Comparison of ENCODE assay signal across 8 mouse cellular contexts in the genomic region with DNA sequence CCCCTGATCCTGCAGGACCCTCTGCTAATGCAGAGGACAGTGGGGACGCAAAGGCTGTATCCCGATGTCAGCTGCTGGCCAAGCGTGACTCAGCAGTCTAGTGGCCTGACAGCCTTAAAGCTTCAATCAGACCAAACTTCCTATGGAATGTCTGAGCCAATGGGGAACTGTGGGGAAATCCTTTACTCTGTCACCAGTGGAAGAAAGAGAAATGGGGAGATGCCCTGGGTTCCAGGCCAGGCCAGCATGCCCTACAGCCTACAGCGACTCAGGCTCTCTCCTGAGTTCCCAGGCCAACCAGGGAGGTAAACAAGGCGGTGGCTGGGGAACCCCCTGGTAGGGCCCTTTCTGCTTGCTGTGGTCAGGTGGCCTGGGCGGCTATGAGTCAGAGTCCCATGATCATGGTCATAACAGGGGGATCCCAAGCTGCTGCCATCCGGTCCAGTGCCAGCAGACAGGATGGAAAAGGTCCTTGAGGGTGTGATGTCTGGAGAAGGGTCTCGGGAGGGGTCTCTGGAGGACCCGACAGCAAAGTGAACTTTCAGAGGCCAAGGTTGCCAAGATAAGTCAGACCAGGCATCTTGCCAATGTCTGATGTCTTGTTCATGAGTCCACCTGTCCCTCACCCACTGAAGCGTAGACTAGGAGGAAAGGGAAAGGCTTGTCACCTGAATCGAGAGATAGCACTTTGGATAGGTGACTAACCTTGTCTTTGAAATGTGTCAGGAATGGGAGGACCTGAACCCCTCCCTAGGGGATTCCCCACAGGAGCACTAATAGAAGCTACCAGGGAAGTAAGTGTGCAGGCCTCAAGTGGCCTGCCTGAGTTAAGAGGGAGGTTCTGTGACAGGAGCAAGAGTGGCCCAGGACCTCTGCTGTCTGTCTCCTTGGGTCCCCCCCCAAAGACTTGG. TPM values are rescaled to one million over a fixed set of nuclear protein-coding genes. Genes with fewer than 3 reads are reported as not detected.
DNase-seq lines count a peak whose midpoint lies in the region; ATAC-seq and TF ChIP-seq lines count a peak whose summit lies in the region.
"Had no signal": no experiment of that assay in that cellular context is flagged by ENCODE, and none has a peak within 500 bp of the region (broad histone marks: within the 10 kb centered on the region; RNA-seq: fewer than 3 reads in every experiment).

No protein-coding gene starts in this region.

- peak; percentile 65 to 70 for DNase-seq in B cell, adult 2 months
- peak; percentile 80 for DNase-seq in cerebellum, adult 9-11 months
- peak; percentile 71 for DNase-seq in liver, adult 2 months (ENCODE audit: extremely low read depth, low read depth, low spot score)
- peak; percentile 91 for DNase-seq in skeletal muscle tissue, adult 2 months (ENCODE audit: low read depth, low spot score)
- DNase-seq in midbrain, embryonic 11.5 days (ENCODE audit: low spot score, missing footprints), result no peak

- peaks cover 11% of the 10 kb centered on the region; the same call in 1 of the 2 replicates for H3K79me2 ChIP-seq in liver, adult 2 months (ENCODE audit: control insufficient read depth, insufficient read depth, low read length)

- TF ChIP-seq CTCF in ES-Bruce4 (IDR thresholded peaks at IDR 0.05; ENCODE audit: low read depth, low read length), result no peak
- no peak for TF ChIP-seq CTCF in liver, adult 2 months (IDR thresholded peaks at IDR 0.05; ENCODE audit: low read depth, low read length)

- no peaks in the 10 kb centered on the region for H3K27me3 ChIP-seq in ES-Bruce4 (ENCODE audit: control insufficient read depth, insufficient read depth, low read length, poor library complexity, severe bottlenecking)
- no peaks in the 10 kb centered on the region for H3K27me3 ChIP-seq in heart, embryonic 15.5 days
- no peaks in the 10 kb centered on the region for H3K27me3 ChIP-seq in liver, adult 2 months (ENCODE audit: control insufficient read depth, insufficient read depth, low read length)
- no peaks in the 10 kb centered on the region for H3K27me3 ChIP-seq in midbrain, embryonic 11.5 days (ENCODE audit: control insufficient read depth, insufficient read depth, low read length)
- H3K27me3 ChIP-seq: neural tube, embryonic 12.5 days had no signal

- H3K9ac ChIP-seq in ES-Bruce4 (ENCODE audit: low read depth, poor library complexity, severe bottlenecking), result no peak overlapping the region
- no peak overlapping the region for H3K9ac ChIP-seq in heart, embryonic 15.5 days
- peak overlapping the region; percentile 37 for H3K9ac ChIP-seq in liver, adult 2 months (ENCODE audit: low read depth, low read length)
- no peak overlapping the region for H3K9ac ChIP-seq in midbrain, embryonic 11.5 days (ENCODE audit: low read length)
- H3K9ac ChIP-seq: neural tube, embryonic 12.5 days had no signal

- H3K36me3 ChIP-seq in ES-Bruce4 (ENCODE audit: control insufficient read depth, insufficient read depth, low read length, poor library complexity, severe bottlenecking), result peaks cover 3% of the 10 kb centered on the region; the same call in 1 of the 2 replicates
- 0 out of 2 replicates have a peak, but pooled peaks cover under 1% of the 10 kb centered on the region for H3K36me3 ChIP-seq in heart, embryonic 15.5 days
- peaks cover 4% of the 10 kb centered on the region; the same call in 1 of the 2 replicates for H3K36me3 ChIP-seq in liver, adult 2 months (ENCODE audit: control insufficient read depth, insufficient read depth, low read length)
- no peaks in the 10 kb centered on the region for H3K36me3 ChIP-seq in midbrain, embryonic 11.5 days (ENCODE audit: control insufficient read depth, insufficient read depth, low read length)
- H3K36me3 ChIP-seq: neural tube, embryonic 12.5 days had no signal

- peak; percentile 78 for TF ChIP-seq EP300 in ES-Bruce4 (IDR thresholded peaks at IDR 0.05; ENCODE audit: insufficient read depth, low read depth, low read length)

- ATAC-seq in heart, embryonic 15.5 days (replicated peaks; ENCODE audit: insufficient number of reproducible peaks, insufficient read depth, low FRiP score, low read depth), result peak; percentile 50
- no peak for ATAC-seq in midbrain, embryonic 11.5 days (ENCODE audit: low FRiP score)

- peaks cover 6% of the 10 kb centered on the region for H3K4me1 ChIP-seq in ES-Bruce4 (ENCODE audit: control insufficient read depth, insufficient read depth, low read length)
- peaks cover 58% of the 10 kb centered on the region for H3K4me1 ChIP-seq in heart, embryonic 15.5 days (replicated peaks)
- peaks cover 22% of the 10 kb centered on the region for H3K4me1 ChIP-seq in liver, adult 2 months (ENCODE audit: control insufficient read depth, insufficient read depth, low read length)
- peaks cover 11% of the 10 kb centered on the region for H3K4me1 ChIP-seq in midbrain, embryonic 11.5 days (ENCODE audit: control insufficient read depth, insufficient read depth, low read length)

- H3K9me3 ChIP-seq in ES-Bruce4 (replicated peaks; ENCODE audit: control insufficient read depth, insufficient read depth, low read length, poor library complexity, severe bottlenecking), result no peaks in the 10 kb centered on the region
- H3K9me3 ChIP-seq in heart, embryonic 15.5 days (replicated peaks), result no peaks in the 10 kb centered on the region
- no peaks in the 10 kb centered on the region for H3K9me3 ChIP-seq in midbrain, embryonic 11.5 days (ENCODE audit: control insufficient read depth, low read length)
- H3K9me3 ChIP-seq: neural tube, embryonic 12.5 days had no signal

- H3K4me3 ChIP-seq in ES-Bruce4 (ENCODE audit: low read depth, low read length), result peak overlapping the region; percentile 31; the same call in 1 of the 2 replicates
- peak overlapping the region; percentile 12; the same call in 1 of the 2 replicates for H3K4me3 ChIP-seq in heart, embryonic 15.5 days
- peak overlapping the region; percentile 2; the same call in 1 of the 2 replicates for H3K4me3 ChIP-seq in liver, adult 2 months (ENCODE audit: insufficient read depth, low read depth, low read length)
- H3K4me3 ChIP-seq in midbrain, embryonic 11.5 days (ENCODE audit: low read depth, low read length), result no peak overlapping the region
- H3K4me3 ChIP-seq: neural tube, embryonic 12.5 days had no signal

- 22% methylated on average over 11 of the region's 11 CpGs for WGBS in heart, embryonic 15.5 days
- 11% methylated on average over 11 of the region's 11 CpGs for WGBS in liver, adult 2 months
- WGBS in midbrain, embryonic 11.5 days, result 76% methylated on average over 11 of the region's 11 CpGs

- H3K4me2 ChIP-seq in heart, embryonic 15.5 days, result peak overlapping the region; percentile 42
- no peak overlapping the region for H3K4me2 ChIP-seq in midbrain, embryonic 11.5 days
- H3K4me2 ChIP-seq: neural tube, embryonic 12.5 days had no signal

- H3K27ac ChIP-seq in ES-Bruce4 (ENCODE audit: insufficient read depth, low read length), result peak overlapping the region; percentile 36
- peak overlapping the region; percentile 82 for H3K27ac ChIP-seq in heart, embryonic 15.5 days
- H3K27ac ChIP-seq in liver, adult 2 months (replicated peaks; ENCODE audit: insufficient read depth, low read depth, low read length), result peak overlapping the region; percentile 96
- H3K27ac ChIP-seq in midbrain, embryonic 11.5 days (ENCODE audit: low read depth, low read length), result no peak overlapping the region
- H3K27ac ChIP-seq: neural tube, embryonic 12.5 days had no signal

- TF ChIP-seq POLR2A in ES-Bruce4 (IDR thresholded peaks at IDR 0.05; ENCODE audit: insufficient read depth, low read length), result no peak
- no peak for TF ChIP-seq POLR2A in liver, adult 2 months (IDR thresholded peaks at IDR 0.05; ENCODE audit: extremely low read depth, insufficient read depth, low read length)

RNA-seq across cellular contexts. Expression of a gene that starts 2.4 kb away (rescaled TPM):
- 30.8 and 37.0 TPM in 2 replicates for polyA plus RNA-seq in ES-Bruce4 (2011; ENCODE audit: insufficient read depth, insufficient read length, low read depth, missing spikeins)
- polyA plus RNA-seq in heart, embryonic 15.5 days (2015; fragmentation: Nextera tagmentation; extraction: Ambion mirVana), result 29.2 and 35.5 TPM in 2 replicates
- 9.8 and 16.5 TPM in 2 replicates for total RNA-seq in liver, adult 2 months (2014; rRNA removed)
- 26.3 and 28.8 TPM in 2 replicates for polyA plus RNA-seq in liver, adult 2 months (2012; rRNA removed)
- polyA plus RNA-seq in midbrain, embryonic 11.5 days (2014; fragmentation: Nextera tagmentation; extraction: Ambion mirVana), result 13.4 and 18.7 TPM in 2 replicates

RNA-seq across cellular contexts. Expression of a gene that starts 2.5 kb away (rescaled TPM):
- polyA plus RNA-seq in ES-Bruce4 (2011; ENCODE audit: insufficient read depth, insufficient read length, low read depth, missing spikeins), result 208 and 259 TPM in 2 replicates
- polyA plus RNA-seq in heart, embryonic 15.5 days (2015; fragmentation: Nextera tagmentation; extraction: Ambion mirVana), result 213 and 270 TPM in 2 replicates
- 252 and 333 TPM in 2 replicates for total RNA-seq in liver, adult 2 months (2014; rRNA removed)
- polyA plus RNA-seq in liver, adult 2 months (2012; rRNA removed), result 254 and 299 TPM in 2 replicates
- 144 and 156 TPM in 2 replicates for polyA plus RNA-seq in midbrain, embryonic 11.5 days (2014; fragmentation: Nextera tagmentation; extraction: Ambion mirVana)

RNA-seq across cellular contexts. Expression of a gene that starts 25.3 kb away (rescaled TPM):
- 2.7 and 3.1 TPM in 2 replicates for polyA plus RNA-seq in ES-Bruce4 (2011; ENCODE audit: insufficient read depth, insufficient read length, low read depth, missing spikeins)
- polyA plus RNA-seq in heart, embryonic 15.5 days (2015; fragmentation: Nextera tagmentation; extraction: Ambion mirVana), result 1.6 and 2.6 TPM in 2 replicates
- total RNA-seq in liver, adult 2 months (2014; rRNA removed), result 0.27 and 0.28 TPM in 2 replicates
- polyA plus RNA-seq in liver, adult 2 months (2012; rRNA removed), result 2.1 and 3.2 TPM in 2 replicates
- polyA plus RNA-seq in midbrain, embryonic 11.5 days (2014; fragmentation: Nextera tagmentation; extraction: Ambion mirVana), result 0.59 and 0.92 TPM in 2 replicates

RNA-seq across cellular contexts. Expression of a gene that starts 38.9 kb away (rescaled TPM):
- 11.0 and 12.8 TPM in 2 replicates for polyA plus RNA-seq in ES-Bruce4 (2011; ENCODE audit: insufficient read depth, insufficient read length, low read depth, missing spikeins)
- polyA plus RNA-seq in heart, embryonic 15.5 days (2015; fragmentation: Nextera tagmentation; extraction: Ambion mirVana), result 7.9 and 12.2 TPM in 2 replicates
- 8.5 and 9.3 TPM in 2 replicates for total RNA-seq in liver, adult 2 months (2014; rRNA removed)
- polyA plus RNA-seq in liver, adult 2 months (2012; rRNA removed), result 9.3 and 9.9 TPM in 2 replicates
- 20.0 and 22.8 TPM in 2 replicates for polyA plus RNA-seq in midbrain, embryonic 11.5 days (2014; fragmentation: Nextera tagmentation; extraction: Ambion mirVana)
